Comparison of ENCODE assay signal across 8 mouse cellular contexts in the genomic region with DNA sequence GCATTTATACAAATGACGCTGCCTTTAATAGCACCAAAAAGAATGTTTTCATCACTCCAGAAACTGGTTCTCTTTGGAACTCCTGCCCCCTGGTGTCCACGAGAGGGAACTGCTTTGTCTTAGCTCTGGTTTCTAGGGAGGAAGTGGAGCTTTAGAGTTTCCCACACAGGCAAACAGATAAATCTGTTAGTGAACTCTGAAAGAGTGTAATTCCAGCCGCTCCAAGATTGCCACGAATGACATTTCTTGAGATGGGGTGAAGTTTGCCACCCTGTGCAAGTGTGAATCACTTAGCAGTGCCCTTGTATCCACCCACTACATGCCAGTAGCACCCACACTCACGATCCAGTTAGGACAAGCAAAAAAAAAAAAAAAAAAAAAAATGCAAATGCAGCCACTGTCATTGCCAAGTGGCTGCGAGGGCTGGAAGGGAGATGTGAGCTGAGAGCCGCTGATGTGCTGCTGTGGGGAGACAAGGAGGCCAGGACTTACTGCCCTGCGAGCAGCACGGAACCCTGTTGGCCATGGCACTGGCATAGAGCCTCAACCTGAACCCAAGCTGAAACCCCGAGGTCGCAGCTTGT. TPM values are rescaled to one million over a fixed set of nuclear protein-coding genes. Genes with fewer than 3 reads are reported as not detected.
DNase-seq lines count a peak whose midpoint lies in the region; ATAC-seq and TF ChIP-seq lines count a peak whose summit lies in the region.

No protein-coding gene starts in this region.

- TF ChIP-seq CTCF in forebrain, postnatal 0 days (IDR thresholded peaks at IDR 0.05; ENCODE audit: low read depth), result peak; percentile 90

- 57% methylated on average over 11 of the region's 11 CpGs for WGBS in forebrain, embryonic 10.5 days
- WGBS in forebrain, embryonic 12.5 days, result 54% methylated on average over 11 of the region's 11 CpGs
- 49% methylated on average over 11 of the region's 11 CpGs for WGBS in forebrain, postnatal 0 days
- WGBS in hindbrain, embryonic 11.5 days, result 57% methylated on average over 11 of the region's 11 CpGs

- H3K4me3 ChIP-seq in forebrain, embryonic 10.5 days, result no peak overlapping the region
- no peak overlapping the region for H3K4me3 ChIP-seq in forebrain, embryonic 12.5 days (replicated peaks)
- no peak overlapping the region for H3K4me3 ChIP-seq in forebrain, postnatal 0 days (ENCODE audit: low read depth, low read length)
- H3K4me3 ChIP-seq in hindbrain, embryonic 11.5 days (ENCODE audit: low read depth, low read length), result no peak overlapping the region

- no peaks in the 10 kb centered on the region for H3K9me3 ChIP-seq in forebrain, embryonic 10.5 days
- H3K9me3 ChIP-seq in forebrain, embryonic 12.5 days, result no peaks in the 10 kb centered on the region
- H3K9me3 ChIP-seq in forebrain, postnatal 0 days (ENCODE audit: low read length), result no peaks in the 10 kb centered on the region
- H3K9me3 ChIP-seq in hindbrain, embryonic 11.5 days (ENCODE audit: control insufficient read depth, low read length), result no peaks in the 10 kb centered on the region

- no peak overlapping the region for H3K27ac ChIP-seq in forebrain, embryonic 10.5 days
- H3K27ac ChIP-seq in forebrain, embryonic 12.5 days, result no peak overlapping the region
- no peak overlapping the region for H3K27ac ChIP-seq in forebrain, postnatal 0 days (ENCODE audit: low read depth, low read length)
- no peak overlapping the region for H3K27ac ChIP-seq in hindbrain, embryonic 11.5 days (ENCODE audit: low read depth, low read length)

- H3K36me3 ChIP-seq in forebrain, embryonic 10.5 days (replicated peaks), result no peaks in the 10 kb centered on the region
- no peaks in the 10 kb centered on the region for H3K36me3 ChIP-seq in forebrain, embryonic 12.5 days (replicated peaks)
- no peaks in the 10 kb centered on the region for H3K36me3 ChIP-seq in forebrain, postnatal 0 days (ENCODE audit: insufficient read depth)
- no peaks in the 10 kb centered on the region for H3K36me3 ChIP-seq in hindbrain, embryonic 11.5 days (ENCODE audit: control insufficient read depth, insufficient read depth, low read length)

- DNase-seq in forebrain, embryonic 10.5 days (ENCODE audit: extremely low spot score, low spot score), result peak; percentile 46
- peak; percentile 44 for DNase-seq in c-Kit-negative CD71-positive TER-119-positive erythroid progenitor cells, embryonic 14.5 days (ENCODE audit: low read depth, low spot score)
- peak; percentile 87 for DNase-seq in forebrain, postnatal 0 days
- peak; percentile 77 for DNase-seq in hindbrain, embryonic 11.5 days (ENCODE audit: low spot score)
- peak; percentile 81 to 85 for DNase-seq in layer of hippocampus, postnatal 10 days (ENCODE audit: low spot score in 2 of 2)
- DNase-seq in right cerebral cortex, postnatal 36 days (ENCODE audit: low spot score in 2 of 2), result peak; percentile 40 to 41

- H3K9ac ChIP-seq in forebrain, embryonic 12.5 days, result no peak overlapping the region
- no peak overlapping the region for H3K9ac ChIP-seq in forebrain, postnatal 0 days
- H3K9ac ChIP-seq in hindbrain, embryonic 11.5 days (ENCODE audit: low read depth, low read length), result no peak overlapping the region

- H3K4me1 ChIP-seq in forebrain, embryonic 10.5 days, result no peaks in the 10 kb centered on the region
- no peaks in the 10 kb centered on the region for H3K4me1 ChIP-seq in forebrain, embryonic 12.5 days
- H3K4me1 ChIP-seq in forebrain, postnatal 0 days (ENCODE audit: insufficient read depth), result no peaks in the 10 kb centered on the region
- no peaks in the 10 kb centered on the region for H3K4me1 ChIP-seq in hindbrain, embryonic 11.5 days (replicated peaks; ENCODE audit: control insufficient read depth, insufficient read depth, low read length)

- ATAC-seq in forebrain, embryonic 12.5 days (ENCODE audit: low FRiP score), result no peak
- ATAC-seq in forebrain, postnatal 0 days, result peak; percentile 85
- no peak for ATAC-seq in hindbrain, embryonic 11.5 days (ENCODE audit: low FRiP score)
- ATAC-seq in megakaryocyte, adult 5-6 weeks (ENCODE audit: poor library complexity, severe bottlenecking), result peak; percentile 88

- H3K27me3 ChIP-seq in forebrain, embryonic 10.5 days (ENCODE audit: poor library complexity, severe bottlenecking), result no peaks in the 10 kb centered on the region
- no peaks in the 10 kb centered on the region for H3K27me3 ChIP-seq in forebrain, embryonic 12.5 days
- no peaks in the 10 kb centered on the region for H3K27me3 ChIP-seq in forebrain, postnatal 0 days (ENCODE audit: insufficient read depth, low read length)
- no peaks in the 10 kb centered on the region for H3K27me3 ChIP-seq in hindbrain, embryonic 11.5 days (ENCODE audit: control insufficient read depth, insufficient read depth, low read length)

- no peak overlapping the region for H3K4me2 ChIP-seq in forebrain, embryonic 12.5 days
- no peak overlapping the region for H3K4me2 ChIP-seq in forebrain, postnatal 0 days (ENCODE audit: low read depth)
- H3K4me2 ChIP-seq in hindbrain, embryonic 11.5 days (replicated peaks; ENCODE audit: low read depth, low read length), result no peak overlapping the region

RNA-seq across cellular contexts. Expression of a gene that starts 0.7 kb away (rescaled TPM):
- polyA plus RNA-seq in forebrain, embryonic 10.5 days (2016; fragmentation: Nextera tagmentation; extraction: Ambion mirVana), result not detected in 2 replicates
- not detected in 2 replicates for polyA plus RNA-seq in forebrain, embryonic 12.5 days (2016; fragmentation: Nextera tagmentation; extraction: Ambion mirVana)
- not detected in 2 replicates for total RNA-seq in forebrain, postnatal 0 days (2014; rRNA removed)
- polyA plus RNA-seq in forebrain, postnatal 0 days (2015; fragmentation: Nextera tagmentation; extraction: Ambion mirVana), result not detected in 2 replicates
- polyA plus RNA-seq in hindbrain, embryonic 11.5 days (2014; fragmentation: Nextera tagmentation; extraction: Ambion mirVana), result not detected in 2 replicates
- total RNA-seq in layer of hippocampus, postnatal 10 days (2021), result not detected
- not detected in 2 replicates for total RNA-seq in megakaryocyte, adult 5-6 weeks (2015)
- total RNA-seq in megakaryocyte, adult 5-6 weeks (2017), result not detected in 2 replicates

RNA-seq across cellular contexts. Expression of a gene that starts 30.2 kb away (rescaled TPM):
- not detected in 2 replicates for polyA plus RNA-seq in forebrain, embryonic 10.5 days (2016; fragmentation: Nextera tagmentation; extraction: Ambion mirVana)
- not detected in 2 replicates for polyA plus RNA-seq in forebrain, embryonic 12.5 days (2016; fragmentation: Nextera tagmentation; extraction: Ambion mirVana)
- not detected in 2 replicates for total RNA-seq in forebrain, postnatal 0 days (2014; rRNA removed)
- not detected in 2 replicates for polyA plus RNA-seq in forebrain, postnatal 0 days (2015; fragmentation: Nextera tagmentation; extraction: Ambion mirVana)
- polyA plus RNA-seq in hindbrain, embryonic 11.5 days (2014; fragmentation: Nextera tagmentation; extraction: Ambion mirVana), result not detected in 2 replicates
- not detected for total RNA-seq in layer of hippocampus, postnatal 10 days (2021)
- total RNA-seq in megakaryocyte, adult 5-6 weeks (2015), result not detected in 2 replicates
- total RNA-seq in megakaryocyte, adult 5-6 weeks (2017), result not detected in 2 replicates

Comparison
In these comparisons a context has a peak if more than half of its experiments do, and no peak if none do; other contexts are left out.
1. ATAC-seq: peak in forebrain, postnatal 0 days (single experiment) and megakaryocyte, adult 5-6 weeks (single experiment); none in forebrain, embryonic 12.5 days (single experiment) and hindbrain, embryonic 11.5 days (single experiment).
2. Peak in every context shown above with its lines, with median percentiles within 50 percentile points of each other: DNase-seq.